Mouse (Mus musculus): ENCODE results near the gene Dyx1c1. TPM values are rescaled to one million over a fixed set of nuclear protein-coding genes. Genes with fewer than 3 reads are reported as not detected.

Dyx1c1 gene
- polyA plus RNA-seq (2012; rRNA removed), result 2.5 TPM in 2 replicates

GRCm38 (mm10) chr9:72958521-72959450 lies at the start of gene Dyx1c1, which contains the start of gene Gm44503:
TSS of gene Dyx1c1 (plus strand) at chr9:72958785.
TSS of gene Gm44503 (plus strand) at chr9:72958852.

GRCm38 (mm10) chr9:72925021-72925934 lies 33.3 kb upstream of the Dyx1c1 start, which contains the start of gene Pygo1:
TSS of gene Pygo1 (plus strand) at chr9:72925645.

GRCm38 (mm10) chr9:72985250-72986220 lies 26.9 kb downstream of the Dyx1c1 start, which contains the start of the genes Ccpg1os and Ccpg1:
TSS of gene Ccpg1os (minus strand) at chr9:72985382.
TSS of gene Ccpg1 (plus strand) at chr9:72985429.

Other genes with a start within 250 kb of the Dyx1c1 start
- gene Prtg, start 151.9 kb upstream of the Dyx1c1 start, polyA plus RNA-seq (2012; rRNA removed), result 0.70 and 0.88 TPM in 2 replicates
- 12.8 and 13.3 TPM in 2 replicates for gene Pygo1, start 33.1 kb upstream of the Dyx1c1 start, polyA plus RNA-seq (2012; rRNA removed)
- not detected in 2 replicates for gene Gm44503, start 67 bp downstream of the Dyx1c1 start, polyA plus RNA-seq (2012; rRNA removed)
- 19.4 and 25.0 TPM in 2 replicates for gene Ccpg1os, start 26.6 kb downstream of the Dyx1c1 start, polyA plus RNA-seq (2012; rRNA removed)
- 22.6 and 24.6 TPM in 2 replicates for gene Ccpg1, start 26.6 kb downstream of the Dyx1c1 start, polyA plus RNA-seq (2012; rRNA removed)
- 14.4 and 17.5 TPM in 2 replicates for gene Pigb, start 81.6 kb downstream of the Dyx1c1 start, polyA plus RNA-seq (2012; rRNA removed)
- gene Rab27a, start 86.1 kb downstream of the Dyx1c1 start, polyA plus RNA-seq (2012; rRNA removed), result 1.5 and 2.7 TPM in 2 replicates
- 0.06 TPM in 1 of 2 replicates, not detected in the other for gene Khdc3, start 143.1 kb downstream of the Dyx1c1 start, polyA plus RNA-seq (2012; rRNA removed)
- gene Gm20509, start 143.7 kb downstream of the Dyx1c1 start, polyA plus RNA-seq (2012; rRNA removed), result not detected in 2 replicates
- 66.7 and 69.3 TPM in 2 replicates for gene Rsl24d1, start 154.6 kb downstream of the Dyx1c1 start, polyA plus RNA-seq (2012; rRNA removed)

All from central nervous system, embryonic 14 days (tissue).